Mouse (Mus musculus) layer of hippocampus, adult 2 months (tissue): ENCODE data around the gene Hus1b. TPM values are rescaled to one million over a fixed set of nuclear protein-coding genes. Genes with fewer than 3 reads are reported as not detected.

ENCODE experiments used
- DNase-seq, 2 experiments: peaks; one replicate each; pipeline ENCODE4 v3.0.0; 2022; ENCODE audit warnings: low spot score in 2 of 2
- H3K27ac ChIP-seq: fragments of 200-600 bp; 2 replicates; pipeline ENCODE4 v1.8.1; 2022
- H3K4me3 ChIP-seq: fragments of 200-600 bp; 2 replicates; pipeline ENCODE4 v1.8.1; 2022; ENCODE audit warnings: mild to moderate bottlenecking
- CTCF ChIP-seq: fragments of 200-600 bp; conservative IDR thresholded peaks from 2 replicates; pipeline ENCODE4 v1.8.1; 2022; ENCODE audit warnings: antibody characterized with exemption, mild to moderate bottlenecking, moderate library complexity
- total RNA-seq, 2 experiments: library from RNA; stranded (reverse); gene quantifications; 2 replicates each; pipeline ENCODE4 v1.2.3; 2021

Hus1b gene
- total RNA-seq, 2 experiments from 2014 or later: 0.61 TPM

DNA sequence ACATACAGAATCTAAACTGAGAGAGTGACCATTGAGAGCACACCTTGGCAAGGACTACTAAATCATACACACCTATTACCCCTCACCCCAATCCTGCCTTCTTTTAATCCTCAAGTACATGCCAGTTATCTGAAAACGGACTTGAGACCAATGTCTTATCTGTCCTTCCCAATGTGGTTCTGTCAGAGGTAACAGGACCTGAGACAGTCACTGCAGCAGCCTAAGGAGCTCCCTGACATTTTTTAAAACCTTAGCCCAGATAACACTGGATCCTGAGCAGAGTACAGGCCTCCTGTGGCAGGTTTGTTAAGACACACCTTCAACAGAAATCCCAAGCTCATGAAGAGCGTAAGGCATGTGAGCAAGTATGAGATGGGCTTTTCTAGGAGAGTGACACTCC lies 18.4 kb downstream of the Hus1b start:
- Histone ChIP-seq H3K27ac (no peak overlapping the region), H3K4me3 (no peak overlapping the region)
- no peak for TF ChIP-seq CTCF
- DNase-seq: no peak

DNA sequence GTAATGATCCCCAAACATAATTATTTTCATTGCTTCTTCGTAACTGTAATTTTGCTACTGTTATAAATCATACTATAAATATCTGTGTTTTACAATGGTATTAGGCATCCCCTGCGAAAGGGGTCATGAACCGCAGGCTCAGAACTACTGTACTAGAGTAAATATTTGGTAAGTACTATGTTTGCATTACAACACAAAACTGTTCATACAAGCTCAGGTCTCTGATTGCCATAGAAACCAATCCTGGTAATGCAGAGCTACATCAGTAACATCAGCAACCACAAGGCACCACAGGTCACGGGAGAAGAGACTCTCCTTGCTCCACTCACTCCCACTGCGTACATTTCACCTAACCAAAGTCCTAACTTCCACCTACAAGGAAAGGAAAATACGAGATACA lies 23.3 kb downstream of the Hus1b start:
- no peak for DNase-seq
- no peak overlapping the region for H3K27ac ChIP-seq
- H3K4me3 ChIP-seq: no peak overlapping the region
- TF ChIP-seq CTCF: no peak

DNA sequence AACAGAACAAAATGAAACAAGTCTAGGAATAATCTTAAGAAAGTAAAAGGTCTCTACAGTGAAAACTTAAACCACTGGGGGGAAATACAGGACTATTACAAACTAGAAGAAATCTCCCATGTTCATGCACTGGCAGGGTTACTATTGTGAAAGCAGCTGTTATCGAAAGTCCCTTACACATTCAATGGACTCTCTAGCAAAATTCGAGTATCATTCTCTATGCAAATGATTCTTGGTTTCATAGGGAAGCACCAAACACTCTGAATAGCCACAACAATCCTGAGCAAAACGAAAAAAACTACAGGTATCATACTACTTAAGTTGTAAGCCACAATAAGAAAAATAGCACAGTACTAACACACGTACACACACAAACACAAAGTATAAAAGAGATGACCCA lies 25.6 kb downstream of the Hus1b start:
- Histone ChIP-seq H3K4me3 (no peak overlapping the region), H3K27ac (no peak overlapping the region)
- no peak for DNase-seq
- TF ChIP-seq CTCF: no peak

DNA sequence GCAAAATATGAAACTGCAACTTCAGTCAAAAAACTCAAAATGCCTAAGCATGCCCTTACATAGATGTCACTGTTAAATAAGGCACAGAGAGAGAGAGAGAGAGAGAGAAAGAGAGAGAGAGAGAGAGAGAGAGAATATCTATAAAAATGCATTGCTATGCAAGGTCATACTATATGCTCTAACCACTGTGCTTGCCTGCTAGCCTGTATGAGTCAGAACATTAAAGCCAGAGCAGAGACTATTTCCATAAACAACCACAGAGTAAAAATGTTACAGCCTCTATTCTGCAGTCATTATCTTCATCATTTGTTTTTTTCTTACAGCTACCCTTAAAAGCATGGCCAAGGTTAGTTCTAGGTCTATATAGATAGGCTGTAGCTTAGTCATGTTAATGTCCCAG lies 33.8 kb downstream of the Hus1b start:
- DNase-seq: no peak
- TF ChIP-seq CTCF: no peak

DNA sequence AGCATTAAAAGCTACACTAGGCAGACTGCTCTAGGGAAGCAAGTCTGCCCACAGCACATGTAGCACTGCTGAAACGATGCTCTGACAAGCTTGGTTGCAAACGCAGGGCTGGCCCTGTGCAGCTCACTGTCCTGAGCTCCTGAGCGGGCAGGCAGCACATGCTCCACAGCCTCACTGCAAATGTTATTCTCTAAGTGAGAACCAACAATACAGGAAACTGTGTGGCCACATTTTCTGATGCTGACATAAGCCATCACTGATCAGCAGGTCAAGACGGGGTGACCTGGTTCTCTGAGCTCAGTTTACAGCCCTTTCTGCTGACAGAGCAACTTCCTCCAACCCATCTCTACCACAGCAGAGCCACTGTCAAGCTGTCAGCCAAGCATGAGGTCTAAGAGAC lies 34.5 kb downstream of the Hus1b start:
- H3K27ac ChIP-seq: peak overlapping the region; percentile 63; the same call in 1 of the 2 replicates
- no peak for TF ChIP-seq CTCF
- no peak for DNase-seq
- H3K4me3 ChIP-seq: no peak overlapping the region

More for the DNA sequence above, 33.8 kb downstream of the Hus1b start:
- Histone ChIP-seq H3K4me3 (no peak overlapping the region), H3K27ac (no peak overlapping the region)

DNA sequence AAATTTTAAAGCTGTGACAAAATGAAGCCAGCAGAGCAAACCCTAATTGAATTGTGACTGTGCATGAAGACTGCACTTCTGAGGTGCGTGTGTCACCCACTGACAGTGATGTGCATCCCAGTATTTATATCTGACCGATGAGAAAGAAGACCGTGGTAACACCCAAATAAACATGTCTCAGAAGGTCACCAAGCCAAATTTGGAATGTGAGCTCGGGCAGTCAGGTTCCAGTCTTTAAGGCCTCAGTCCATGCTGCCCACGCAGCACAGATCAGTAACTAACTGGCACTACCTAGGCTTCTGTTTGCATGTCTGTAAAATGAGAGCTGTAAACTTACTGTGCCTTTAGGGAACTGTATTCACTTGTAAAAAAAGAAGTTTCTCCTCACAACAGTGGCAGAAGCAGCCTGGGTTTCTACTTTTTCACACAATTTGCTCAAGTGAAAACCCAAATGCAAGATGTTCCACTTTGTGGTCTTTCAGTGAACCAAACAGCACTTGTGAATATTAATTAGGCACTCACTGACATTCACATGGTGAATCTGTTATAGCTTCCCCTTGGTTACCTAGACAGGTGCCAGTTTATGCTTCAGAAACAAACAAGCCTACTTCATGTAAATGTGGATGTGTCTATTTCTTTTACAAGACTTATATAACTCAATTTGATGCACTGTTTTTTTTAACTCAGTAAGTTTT lies 35.5 kb downstream of the Hus1b start:
- TF ChIP-seq CTCF: no peak
- H3K27ac ChIP-seq: no peak overlapping the region
- DNase-seq: no peak
- no peak overlapping the region for H3K4me3 ChIP-seq

DNA sequence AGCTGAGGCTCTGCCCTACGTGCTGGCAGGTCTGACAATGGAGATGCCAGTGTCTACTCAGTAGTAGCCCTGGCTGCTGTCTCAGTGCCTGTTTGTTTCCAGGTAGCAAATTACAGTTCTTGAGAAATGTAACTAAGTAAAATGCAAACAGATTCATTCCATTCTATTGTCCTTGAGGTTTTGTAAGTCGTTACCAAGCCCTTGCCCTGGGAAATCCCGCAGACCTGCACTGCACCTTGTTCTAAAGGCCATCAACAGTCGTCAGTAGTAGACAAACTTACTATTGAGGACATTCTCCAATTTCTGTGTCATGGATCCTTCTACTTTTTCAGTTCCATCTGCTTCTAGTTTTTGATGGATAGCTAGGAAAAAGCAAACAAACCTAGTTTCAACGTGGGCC lies 36.7 kb downstream of the Hus1b start:
- H3K4me3 ChIP-seq: no peak overlapping the region
- no peak overlapping the region for H3K27ac ChIP-seq
- no peak for TF ChIP-seq CTCF
- no peak for DNase-seq

DNA sequence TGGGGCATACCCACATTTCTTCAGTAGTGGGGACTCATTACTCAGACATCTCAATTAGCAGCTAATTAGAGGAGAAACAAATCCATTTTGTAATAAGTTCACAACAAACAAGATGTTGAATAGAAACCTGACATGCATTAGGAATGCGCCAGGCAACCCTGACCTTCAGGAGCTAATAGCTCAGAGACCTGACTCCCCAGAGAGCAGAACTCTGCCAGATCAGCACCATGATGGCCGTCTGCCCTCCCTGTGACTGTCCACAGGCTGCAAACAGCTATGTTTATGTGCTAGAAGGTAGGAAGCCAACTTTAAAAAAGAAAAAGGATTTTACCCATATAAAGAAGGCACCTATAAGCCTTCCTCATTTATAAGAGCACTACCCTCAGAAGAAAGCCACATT lies 45.3 kb downstream of the Hus1b start:
- no peak for DNase-seq
- H3K27ac ChIP-seq: no peak overlapping the region
- no peak for TF ChIP-seq CTCF
- no peak overlapping the region for H3K4me3 ChIP-seq

DNA sequence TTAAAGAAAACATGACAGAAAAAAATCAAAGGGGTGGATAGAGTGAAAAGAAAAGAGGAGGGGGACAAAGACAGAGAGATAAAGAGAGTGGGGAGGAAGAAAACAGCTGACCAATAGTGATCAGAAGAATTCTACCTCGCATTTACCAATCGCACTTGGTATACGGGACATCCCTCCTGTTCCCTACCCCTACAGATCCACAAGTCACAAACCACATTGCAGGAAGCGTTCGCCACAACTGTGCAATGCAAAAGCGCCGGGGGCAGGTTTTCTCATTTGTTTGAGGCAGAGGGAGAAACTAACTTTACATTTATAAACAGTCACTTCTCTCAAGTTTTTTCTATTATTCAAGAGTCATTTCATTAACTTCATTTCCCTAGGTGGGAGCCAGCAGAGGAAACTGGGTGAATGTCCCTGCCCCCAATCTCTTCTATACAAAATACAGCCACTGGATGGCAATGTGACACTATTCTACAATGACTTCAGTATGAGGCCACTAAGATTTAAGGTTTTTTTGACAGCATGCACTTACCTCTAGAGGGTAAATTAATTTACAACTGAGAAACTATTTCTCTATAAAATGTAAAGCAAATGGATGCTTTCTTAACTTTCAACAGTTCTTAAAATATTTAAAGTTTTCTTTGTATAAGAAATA lies 46.0 kb downstream of the Hus1b start:
- DNase-seq: no peak

More for the DNA sequence above, 46.0 kb downstream of the Hus1b start:
- TF ChIP-seq CTCF: peak; percentile 83
- no peak overlapping the region for H3K4me3 ChIP-seq
- H3K27ac ChIP-seq: no peak overlapping the region

Other genes starting within 250 kb of the Hus1b start
- under 1 TPM; 0.13 to 0.47 TPM for gene Irf4, start 198.5 kb downstream of the Hus1b start, total RNA-seq
- gene Exoc2, start 26.3 kb upstream of the Hus1b start, total RNA-seq: 10 to 100 TPM; 41.2 to 44.1 TPM
- under 1 TPM in 1 of 2 experiments, not detected in 1; 0.33 TPM for gene Gm5447, start 26.4 kb upstream of the Hus1b start, total RNA-seq